29 mouse cellular contexts compared by ENCODE assay signal in the genomic region with DNA sequence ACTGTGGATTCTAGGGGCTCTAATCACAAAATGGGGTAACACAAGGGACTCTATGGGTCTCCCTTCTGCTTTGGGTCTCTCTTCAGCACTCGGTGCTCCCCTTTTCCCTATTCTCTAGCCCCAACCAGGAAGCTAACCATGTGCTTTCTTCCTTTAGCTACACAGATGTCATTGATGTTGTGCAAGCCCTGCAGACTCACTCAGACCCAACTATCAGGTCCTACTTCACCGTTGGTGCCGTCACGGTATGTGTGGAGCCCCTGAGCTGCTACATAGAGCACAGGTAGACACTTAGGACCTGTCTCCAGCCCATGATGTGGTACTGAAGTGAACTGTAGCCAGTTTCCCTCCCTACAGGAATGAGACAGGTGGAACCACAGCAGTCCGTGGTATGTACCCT. TPM values are rescaled to one million over a fixed set of nuclear protein-coding genes. Genes with fewer than 3 reads are reported as not detected.
"Had no signal": no experiment of that assay in that cellular context is flagged by ENCODE, and none has a peak within 500 bp of the region (broad histone marks: within the 10 kb centered on the region; RNA-seq: fewer than 3 reads in every experiment).

No protein-coding gene starts in this region.

- H3K27ac ChIP-seq: heart, adult 2 months; hindbrain, embryonic 10.5 days; hindbrain, embryonic 12.5 days; hindbrain, embryonic 14.5 days; intestine, embryonic 15.5 days; limb, embryonic 13.5 days; limb, embryonic 15.5 days; liver, embryonic 12.5 days; liver, embryonic 14.5 days had no signal

- DNase-seq: heart, adult 2 months; heart, postnatal 10 days; heart, postnatal 36 days; kidney, adult 18-20 months; kidney, adult 8-10 months; kidney, postnatal 10 days; kidney, postnatal 25 days; kidney, postnatal 4 days; layer of hippocampus, adult 9-11 months; layer of hippocampus, postnatal 36 days; left cerebral cortex, postnatal 4 days had no signal

- H3K4me3 ChIP-seq: heart, adult 2 months; heart, embryonic 12.5 days; hindbrain, embryonic 10.5 days; hindbrain, embryonic 12.5 days; intestine, embryonic 15.5 days; limb, embryonic 13.5 days; limb, embryonic 15.5 days; liver, embryonic 12.5 days had no signal

RNA-seq across cellular contexts. Expression of gene Siglec1, which starts 19.4 kb away (rescaled TPM):
- total RNA-seq: granulocyte monocyte progenitor cell, adult 5-6 weeks had no signal

RNA-seq across cellular contexts. Expression of gene Hspa12b, which starts 21.1 kb away (rescaled TPM):
- total RNA-seq: granulocyte monocyte progenitor cell, adult 5-6 weeks had no signal

RNA-seq across cellular contexts. Expression of gene Gm11037, which starts 27.3 kb away (rescaled TPM):
- total RNA-seq: gastrocnemius, postnatal 4 days; granulocyte monocyte progenitor cell, adult 5-6 weeks; heart, adult 2 months; heart, postnatal 10 days; heart, postnatal 36 days; layer of hippocampus, adult 8-10 months; layer of hippocampus, postnatal 14 days; layer of hippocampus, postnatal 36 days; left cerebral cortex, adult 18-20 months; left cerebral cortex, adult 8-10 months; left cerebral cortex, postnatal 10 days; left cerebral cortex, postnatal 25 days; left cerebral cortex, postnatal 4 days; liver, adult 2 months had no signal
